Mouse (Mus musculus) heart, adult 2 months (tissue): ENCODE measurements around the gene Oaz1. TPM values are rescaled to one million over a fixed set of nuclear protein-coding genes. Genes with fewer than 3 reads are reported as not detected.

Experiments used
- DNase-seq, 2 experiments: peaks; one replicate each; pipeline ENCODE4 v3.0.0; 2021
- H3K27ac ChIP-seq: fragments of 200-600 bp; 2 replicates; pipeline ENCODE4 v1.8.1; 2022
- H3K27me3 ChIP-seq: fragments of 200-500 bp; 2 replicates; pipeline ENCODE4 v1.6.1; 2012; ENCODE audit warnings: mild to moderate bottlenecking, low read length, inconsistent platforms, mixed read lengths; ENCODE audit not compliant: control insufficient read depth, insufficient read depth
- H3K36me3 ChIP-seq: fragments of 200-500 bp; 2 replicates; pipeline ENCODE4 v1.6.1; 2012; ENCODE audit warnings: low read length, inconsistent platforms; ENCODE audit not compliant: control insufficient read depth, insufficient read depth
- H3K4me1 ChIP-seq: fragments of 200-500 bp; 2 replicates; pipeline ENCODE4 v1.6.1; 2011; ENCODE audit warnings: low read length; ENCODE audit not compliant: control insufficient read depth, insufficient read depth
- H3K4me3 ChIP-seq: fragments of 200-600 bp; 2 replicates; pipeline ENCODE4 v1.8.1; 2022
- H3K79me2 ChIP-seq: fragments of 200-500 bp; replicated peaks from 2 replicates; pipeline ENCODE4 v1.6.1; 2012; ENCODE audit warnings: mild to moderate bottlenecking, inconsistent platforms, low read length, moderate library complexity, mixed read lengths; ENCODE audit not compliant: control insufficient read depth, insufficient read depth
- H3K9ac ChIP-seq: fragments of 200-500 bp; 2 replicates; pipeline ENCODE4 v1.6.1; 2012; ENCODE audit warnings: low read depth, mild to moderate bottlenecking, control low read depth, inconsistent platforms, low read length, mixed read lengths
- CTCF ChIP-seq: fragments of 200-600 bp; IDR thresholded peaks from 2 replicates; pipeline ENCODE4 v1.8.1; 2022; ENCODE audit warnings: antibody characterized with exemption, mild to moderate bottlenecking, moderate library complexity
- EP300 ChIP-seq: fragments of 200-500 bp; IDR thresholded peaks from 2 replicates; pipeline ENCODE4 v1.6.1; 2011; ENCODE audit warnings: low read depth, low read length, control low read depth; ENCODE audit not compliant: insufficient read depth
- POLR2A ChIP-seq: fragments of 200-500 bp; IDR thresholded peaks from 2 replicates; pipeline ENCODE4 v1.6.1; 2011; ENCODE audit warnings: mild to moderate bottlenecking, low read depth, low read length, control low read depth; ENCODE audit not compliant: insufficient read depth
- WGBS: fragments of 180-500 bp; shearing (Covaris S2); methylation state at CpG from one replicate; pipeline ENCODE4 v1.1.7; 2018; 5-methylcytosine and 5-hydroxymethylcytosine counted together
- intact Hi-C: fragments of 180-260 bp; cut with DNase I; formaldehyde crosslinking; loops from one replicate; pipeline ENCODE4 v1.15.1; 2025
- polyA plus RNA-seq: library from polyadenylated mRNA; depleted of rRNA; stranded (reverse); fragments of >200 nt; gene quantifications from 2 replicates; pipeline ENCODE4 v1.2.3, GENCODE M21; 2012
- total RNA-seq, 2 experiments: library from RNA; stranded (reverse); gene quantifications; 2 replicates each; pipeline ENCODE4 v1.2.3; 2021

Oaz1 gene
- total and polyA plus RNA-seq, 3 experiments: 850 to 1,001 (median 914) TPM

DNA sequence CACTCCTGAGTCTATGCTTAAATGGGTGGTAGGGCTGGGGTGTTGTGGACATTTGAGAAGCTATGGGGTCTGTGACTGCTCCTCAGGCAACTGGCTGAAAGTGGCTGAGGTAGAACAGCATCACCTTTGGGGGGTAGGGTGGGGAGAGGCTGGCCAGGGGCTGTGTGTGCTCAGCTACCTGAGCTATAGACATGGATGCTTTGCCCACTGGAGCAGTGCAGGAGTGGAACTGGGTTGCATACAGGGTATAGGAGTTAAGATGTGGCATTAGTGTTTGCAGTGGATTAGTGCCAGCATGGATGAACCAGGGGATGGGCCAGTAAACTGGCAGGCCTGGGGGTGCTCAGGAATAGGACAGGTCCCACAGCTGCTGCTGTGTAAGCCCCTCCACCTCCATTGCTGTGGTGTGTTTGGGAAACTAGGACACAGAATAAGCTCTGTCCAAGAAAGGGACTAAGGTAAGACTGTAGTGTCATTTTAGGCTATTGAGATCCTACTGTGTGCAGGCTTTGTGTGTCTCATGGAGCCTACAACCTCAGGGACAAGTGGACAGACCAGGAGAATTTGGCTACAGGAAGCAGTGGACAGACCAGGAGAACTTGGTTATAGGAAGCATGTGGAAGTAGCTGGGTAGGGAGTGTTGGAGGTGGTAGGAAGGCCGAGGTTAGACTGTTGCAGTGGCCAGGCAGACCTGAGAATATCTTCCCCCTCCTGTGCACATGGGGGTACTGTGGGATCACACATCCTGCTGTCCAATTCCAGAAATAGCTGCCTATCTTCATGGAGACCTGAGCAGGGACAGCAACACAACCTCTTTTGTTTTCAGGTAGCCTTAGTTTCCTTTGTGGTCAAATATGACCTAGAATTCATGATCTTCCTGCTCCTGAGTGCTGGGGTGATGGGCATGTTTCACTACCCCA, 3.2 kb downstream of the Oaz1 start:
- no peak overlapping the region for H3K9ac ChIP-seq
- intact Hi-C loops: no loop called here

DNA sequence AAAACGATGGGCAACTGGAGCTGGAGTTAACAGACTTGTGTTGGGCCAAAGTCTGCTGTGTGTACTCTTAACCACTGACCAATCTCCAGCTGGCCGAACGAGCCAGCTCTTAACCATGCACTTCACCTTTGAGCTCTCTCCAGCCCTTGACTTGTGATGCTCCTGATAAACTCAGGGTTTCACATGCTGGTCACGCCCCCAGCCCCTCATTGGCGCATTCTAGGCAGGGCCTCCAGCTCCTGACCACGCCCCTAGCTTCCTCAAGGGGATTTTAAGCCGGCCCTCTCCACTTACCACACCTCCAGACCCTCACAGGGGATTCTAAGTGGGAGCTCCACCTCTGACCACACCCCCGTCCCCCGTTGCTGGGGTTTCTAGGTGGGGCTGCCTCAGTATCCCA, 4.7 kb downstream of the Oaz1 start:
- no peak overlapping the region for H3K4me3 ChIP-seq
- H3K9ac ChIP-seq: no peak overlapping the region
- peaks cover 7% of the 10 kb centered on the region for H3K79me2 ChIP-seq
- H3K27ac ChIP-seq: no peak overlapping the region
- peaks cover 3% of the 10 kb centered on the region; the same call in 1 of the 2 replicates for H3K27me3 ChIP-seq
- WGBS: 21% methylated on average over 9 of the region's 9 CpGs
- DNase-seq: peak; percentile 43 to 56
- TF ChIP-seq POLR2A (no peak), CTCF (no peak), EP300 (no peak)
- H3K4me1 ChIP-seq: peaks cover 12% of the 10 kb centered on the region
- H3K36me3 ChIP-seq: peaks cover 7% of the 10 kb centered on the region; the same call in 1 of the 2 replicates
- intact Hi-C loops: no loop called here

More for the DNA sequence above, 3.2 kb downstream of the Oaz1 start:
- DNase-seq: peak in 1 of 2 experiments; percentile 26
- 19% methylated on average over 1 of the region's 1 CpGs for WGBS
- Histone ChIP-seq H3K4me1 (peaks cover 12% of the 10 kb centered on the region), H3K36me3 (peaks cover 7% of the 10 kb centered on the region; the same call in 1 of the 2 replicates), H3K27ac (no peak overlapping the region), H3K4me3 (no peak overlapping the region), H3K27me3 (peaks cover under 1% of the 10 kb centered on the region; the same call in 1 of the 2 replicates), H3K79me2 (peaks cover 7% of the 10 kb centered on the region)
- TF ChIP-seq EP300: 0 out of 2 replicates have a peak, but pooled peaks have one; percentile 29
- TF ChIP-seq POLR2A: no peak
- TF ChIP-seq CTCF: peak; percentile 37

- no peak for DNase-seq
- intact Hi-C loops: no loop called here
- no peak overlapping the region for H3K9ac ChIP-seq
- H3K79me2 ChIP-seq: 0 out of 2 replicates have a peak, but pooled peaks cover under 1% of the 10 kb centered on the region
- no peak for TF ChIP-seq EP300
- TF ChIP-seq CTCF: no peak
- no peak overlapping the region for H3K4me3 ChIP-seq
- peaks cover 7% of the 10 kb centered on the region; the same call in 1 of the 2 replicates for H3K36me3 ChIP-seq
- 71% methylated on average over 7 of the region's 7 CpGs for WGBS
- H3K4me1 ChIP-seq: peaks cover 10% of the 10 kb centered on the region
- H3K27me3 ChIP-seq: peaks cover 3% of the 10 kb centered on the region; the same call in 1 of the 2 replicates
- H3K27ac ChIP-seq: no peak overlapping the region
Measured at GRCm38 (mm10) chr10:80832818-80833217, 6.4 kb downstream of the Oaz1 start.

GRCm38 (mm10) chr10:80835617-80836016, 9.2 kb downstream of the Oaz1 start:
- WGBS: 58% methylated on average over 30 of the region's 30 CpGs
- intact Hi-C loops: no loop called here
- no peak overlapping the region for H3K27ac ChIP-seq
- no peak overlapping the region for H3K9ac ChIP-seq
- TF ChIP-seq POLR2A (no peak), EP300 (no peak), CTCF (no peak)
- H3K27me3 ChIP-seq: peaks cover 3% of the 10 kb centered on the region; the same call in 1 of the 2 replicates
- no peak for DNase-seq
- no peaks in the 10 kb centered on the region for H3K79me2 ChIP-seq
- H3K36me3 ChIP-seq: no peaks in the 10 kb centered on the region
- no peaks in the 10 kb centered on the region; the same call in 1 of the 2 replicates for H3K4me1 ChIP-seq
- no peak overlapping the region for H3K4me3 ChIP-seq

GRCm38 (mm10) chr10:80836949-80837379, 10.5 kb downstream of the Oaz1 start:
- 34% methylated on average over 7 of the region's 7 CpGs for WGBS
- Histone ChIP-seq H3K4me1 (no peaks in the 10 kb centered on the region; the same call in 1 of the 2 replicates), H3K27me3 (peaks cover 3% of the 10 kb centered on the region; the same call in 1 of the 2 replicates), H3K9ac (no peak overlapping the region), H3K4me3 (no peak overlapping the region), H3K79me2 (no peaks in the 10 kb centered on the region), H3K27ac (peak overlapping the region; percentile 53; the same call in 1 of the 2 replicates), H3K36me3 (no peaks in the 10 kb centered on the region)
- TF ChIP-seq EP300 (no peak), POLR2A (no peak), CTCF (no peak)
- peak in 1 of 2 experiments; percentile 58 for DNase-seq
- intact Hi-C loops: no loop called here

DNA sequence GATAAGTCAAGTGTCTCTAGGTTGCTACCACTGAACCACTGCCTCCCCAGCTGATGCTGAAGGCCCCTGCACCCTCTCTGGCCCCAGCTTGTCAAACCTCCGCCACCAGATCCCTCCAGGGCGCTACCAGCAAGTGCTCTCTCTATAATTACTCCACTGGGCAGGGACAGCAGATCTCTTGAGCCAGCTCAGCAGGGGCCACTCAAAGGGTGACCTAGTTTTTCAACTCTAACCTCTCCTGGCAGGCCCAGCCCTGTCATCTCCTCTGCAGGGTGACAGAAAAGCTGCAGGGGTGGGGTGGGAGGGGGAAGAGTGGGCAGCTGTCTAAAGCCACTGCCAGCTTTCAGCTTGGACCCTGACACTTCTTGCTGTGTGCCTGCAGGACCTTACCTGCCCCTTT, 11.4 kb downstream of the Oaz1 start:
- Histone ChIP-seq H3K9ac (no peak overlapping the region), H3K4me1 (no peaks in the 10 kb centered on the region; the same call in 1 of the 2 replicates), H3K27ac (peak overlapping the region; percentile 53), H3K27me3 (peaks cover 3% of the 10 kb centered on the region; the same call in 1 of the 2 replicates), H3K79me2 (no peaks in the 10 kb centered on the region), H3K4me3 (no peak overlapping the region), H3K36me3 (no peaks in the 10 kb centered on the region)
- intact Hi-C loops: no loop called here
- 19% methylated on average over 2 of the region's 2 CpGs for WGBS
- peak in 1 of 2 experiments; percentile 76 for DNase-seq
- TF ChIP-seq CTCF (no peak), POLR2A (no peak), EP300 (0 out of 2 replicates have a peak, but pooled peaks have one; percentile 33)
